Mouse (Mus musculus) kidney, postnatal 0 days (tissue): ENCODE data around the gene 1700025G04Rik. TPM values are rescaled to one million over a fixed set of nuclear protein-coding genes. Genes with fewer than 3 reads are reported as not detected.

Experiments used
- ATAC-seq: fragments of 200-750 bp; cut with Nextera tagmentation; replicated peaks from 2 replicates; pipeline ENCODE4 v1.8.0; 2017; ENCODE audit warnings: low read depth, moderate number of reproducible peaks, moderate TSS enrichment, moderate library complexity; ENCODE audit not compliant: low FRiP score
- DNase-seq: peaks from one replicate; pipeline ENCODE4 v3.0.0-alpha.2; 2016; ENCODE audit warnings: low spot score
- H3K27ac ChIP-seq: fragments of 300-500 bp; sonication (generic); 2 replicates; pipeline ENCODE4 v1.5.1; 2014; ENCODE audit warnings: mild to moderate bottlenecking
- H3K27me3 ChIP-seq: fragments of 300-500 bp; sonication (generic); 2 replicates; pipeline ENCODE4 v1.6.1; 2014; ENCODE audit warnings: low read length, mixed read lengths; ENCODE audit not compliant: insufficient read depth
- H3K36me3 ChIP-seq: fragments of 300-500 bp; sonication (generic); 2 replicates; pipeline ENCODE4 v1.6.1; 2014; ENCODE audit warnings: low read length, mixed read lengths; ENCODE audit not compliant: insufficient read depth
- H3K4me1 ChIP-seq: fragments of 300-500 bp; sonication (generic); replicated peaks from 2 replicates; pipeline ENCODE4 v1.6.1; 2014; ENCODE audit warnings: antibody characterized with exemption, low read length, mixed read lengths; ENCODE audit not compliant: insufficient read depth
- H3K4me2 ChIP-seq: fragments of 300-500 bp; sonication (generic); 2 replicates; pipeline ENCODE4 v1.6.1; 2014; ENCODE audit warnings: mild to moderate bottlenecking, low read length, moderate library complexity, mixed read lengths
- H3K4me3 ChIP-seq: fragments of 300-500 bp; sonication (generic); replicated peaks from 2 replicates; pipeline ENCODE4 v1.5.1; 2014; ENCODE audit warnings: low read depth, low read length
- H3K9ac ChIP-seq: fragments of 300-500 bp; sonication (generic); 2 replicates; pipeline ENCODE4 v1.6.1; 2014; ENCODE audit warnings: low read depth, low read length
- H3K9me3 ChIP-seq: fragments of 300-500 bp; sonication (generic); replicated peaks from 2 replicates; pipeline ENCODE4 v1.6.1; 2016; ENCODE audit warnings: low read length, inconsistent platforms, mixed read lengths
- CTCF ChIP-seq: IDR thresholded peaks from 2 replicates; pipeline ENCODE4 v1.5.1; 2016; ENCODE audit warnings: antibody characterized with exemption, low read depth, mild to moderate bottlenecking, moderate library complexity
- WGBS: fragments of 180-500 bp; shearing (Covaris S2); extraction: QIAGEN DNeasy Blood & Tissue Kit; methylation state at CpG from one replicate; pipeline ENCODE4 v1.1.7; 2014; 5-methylcytosine and 5-hydroxymethylcytosine counted together
- polyA plus RNA-seq: library from polyadenylated mRNA; unstranded; fragments of >200 nt; fragmentation: Nextera tagmentation; extraction: Ambion mirVana; gene quantifications from 2 replicates; pipeline ENCODE4 v1.2.1, GENCODE M21; 2015

1700025G04Rik gene
- polyA plus RNA-seq, 1 experiment from 2014 or later = 15.5 TPM

- WGBS = 76% methylated on average over 11 of the region's 11 CpGs
- H3K9ac ChIP-seq = no peak overlapping the region
- no peaks in the 10 kb centered on the region for H3K36me3 ChIP-seq
- H3K4me3 ChIP-seq = no peak overlapping the region
- H3K27me3 ChIP-seq = no peaks in the 10 kb centered on the region
- no peaks in the 10 kb centered on the region for H3K9me3 ChIP-seq
- no peak overlapping the region for H3K27ac ChIP-seq
- H3K4me2 ChIP-seq = no peak overlapping the region
- no peak for DNase-seq
- no peak for ATAC-seq
- H3K4me1 ChIP-seq = no peaks in the 10 kb centered on the region
- no peak for TF ChIP-seq CTCF
Observed at GRCm38 (mm10) chr1:152077171-152077715, 12.7 kb downstream of the 1700025G04Rik start.

DNA sequence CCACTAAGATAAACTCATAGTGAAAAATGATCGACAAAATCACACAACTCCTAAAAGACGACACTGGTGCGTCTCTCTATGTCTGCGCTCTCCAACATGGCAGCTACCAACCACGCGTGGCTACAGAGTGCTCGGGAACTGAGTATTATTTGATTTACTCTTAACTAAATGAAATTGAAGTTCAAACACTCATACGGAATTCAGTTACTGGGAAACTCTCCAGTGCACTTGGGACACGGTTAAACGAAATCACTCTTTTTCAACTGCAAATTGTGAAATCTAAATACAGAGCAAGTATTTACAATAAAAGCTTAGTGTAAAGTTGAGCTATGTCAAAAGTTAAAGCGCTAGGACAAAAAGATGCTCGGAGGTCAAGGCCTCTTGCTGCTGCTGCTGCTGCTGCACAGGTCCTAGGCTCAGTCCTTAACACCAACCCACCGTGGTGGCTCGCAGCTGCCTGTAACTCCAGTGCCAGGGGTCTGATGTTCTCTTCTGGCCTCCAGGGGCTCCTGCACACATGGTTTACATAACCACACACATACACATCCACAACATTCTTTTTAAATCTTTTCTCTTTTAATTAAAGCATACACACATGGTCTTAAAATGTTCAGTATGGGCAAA lies 13.6 kb downstream of the 1700025G04Rik start:
- H3K27me3 ChIP-seq = no peaks in the 10 kb centered on the region
- ATAC-seq (no peak), DNase-seq (no peak)
- 92% methylated on average over 14 of the region's 14 CpGs for whole genome bisulfite sequencing
- H3K9me3 ChIP-seq = no peaks in the 10 kb centered on the region
- H3K4me3 ChIP-seq = no peak overlapping the region
- H3K4me1 ChIP-seq = no peaks in the 10 kb centered on the region
- H3K9ac ChIP-seq = no peak overlapping the region
- no peak for TF ChIP-seq CTCF
- H3K27ac ChIP-seq = no peak overlapping the region
- no peaks in the 10 kb centered on the region for H3K36me3 ChIP-seq
- H3K4me2 ChIP-seq = no peak overlapping the region

DNA sequence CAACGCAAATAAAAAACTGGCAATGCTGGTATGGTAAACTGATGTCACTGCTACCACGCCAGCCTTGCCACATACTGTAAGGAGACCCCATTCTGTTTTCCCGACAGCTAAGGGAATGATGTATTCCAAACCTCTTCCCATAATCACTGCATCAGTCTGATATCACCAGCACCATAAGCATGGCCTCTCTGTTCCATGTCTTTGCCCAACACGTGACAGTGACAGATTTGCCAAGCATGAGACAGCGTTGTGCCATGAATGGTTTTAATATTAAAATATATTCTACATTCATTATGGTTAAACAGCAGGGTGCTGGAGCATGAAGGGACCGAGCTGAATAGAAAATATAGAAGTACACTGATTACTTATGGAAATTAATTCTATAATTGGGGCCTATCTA lies 14.2 kb downstream of the 1700025G04Rik start:
- Histone ChIP-seq H3K27me3 (no peaks in the 10 kb centered on the region), H3K4me1 (no peaks in the 10 kb centered on the region), H3K9ac (no peak overlapping the region), H3K9me3 (no peaks in the 10 kb centered on the region), H3K36me3 (no peaks in the 10 kb centered on the region), H3K4me2 (no peak overlapping the region), H3K4me3 (no peak overlapping the region), H3K27ac (no peak overlapping the region)
- ATAC-seq (no peak), DNase-seq (no peak)
- WGBS = 86% methylated on average over 6 of the region's 6 CpGs
- TF ChIP-seq CTCF = no peak

- 66% methylated on average over 4 of the region's 4 CpGs for WGBS
Observed at GRCm38 (mm10) chr1:152070441-152070840, 19.5 kb downstream of the 1700025G04Rik start.

DNA sequence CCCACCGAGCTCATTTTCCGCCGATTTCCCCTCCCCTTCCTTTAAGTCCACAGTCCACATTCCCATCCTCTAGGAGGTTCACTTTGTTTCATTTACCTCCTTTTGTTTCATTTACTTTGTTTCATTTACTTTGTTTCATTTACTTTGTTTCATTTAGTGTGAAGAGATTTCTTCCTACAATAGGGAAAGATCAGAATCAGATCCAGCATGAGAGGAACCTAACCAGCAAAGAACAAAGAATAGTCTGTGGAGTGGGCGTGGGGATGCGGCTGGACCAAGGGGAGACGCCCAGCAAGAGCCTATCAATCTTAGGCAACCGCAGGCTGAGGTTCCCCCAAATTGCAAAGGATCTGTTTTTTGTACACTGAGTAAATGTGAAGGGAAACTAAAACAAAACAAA lies 20.2 kb downstream of the 1700025G04Rik start:
- no peak for TF ChIP-seq CTCF
- Histone ChIP-seq H3K27ac (no peak overlapping the region), H3K27me3 (no peaks in the 10 kb centered on the region), H3K4me1 (no peaks in the 10 kb centered on the region), H3K9ac (no peak overlapping the region), H3K4me2 (no peak overlapping the region), H3K36me3 (no peaks in the 10 kb centered on the region), H3K9me3 (no peaks in the 10 kb centered on the region), H3K4me3 (no peak overlapping the region)
- ATAC-seq (no peak), DNase-seq (no peak)
- 92% methylated on average over 7 of the region's 7 CpGs for WGBS

More at GRCm38 (mm10) chr1:152070441-152070840, 19.5 kb downstream of the 1700025G04Rik start:
- Histone ChIP-seq H3K36me3 (no peaks in the 10 kb centered on the region), H3K4me1 (no peaks in the 10 kb centered on the region), H3K27ac (no peak overlapping the region), H3K4me2 (no peak overlapping the region), H3K9ac (no peak overlapping the region), H3K27me3 (no peaks in the 10 kb centered on the region), H3K4me3 (no peak overlapping the region), H3K9me3 (no peaks in the 10 kb centered on the region)
- ATAC-seq (no peak), DNase-seq (no peak)
- no peak for TF ChIP-seq CTCF

DNA sequence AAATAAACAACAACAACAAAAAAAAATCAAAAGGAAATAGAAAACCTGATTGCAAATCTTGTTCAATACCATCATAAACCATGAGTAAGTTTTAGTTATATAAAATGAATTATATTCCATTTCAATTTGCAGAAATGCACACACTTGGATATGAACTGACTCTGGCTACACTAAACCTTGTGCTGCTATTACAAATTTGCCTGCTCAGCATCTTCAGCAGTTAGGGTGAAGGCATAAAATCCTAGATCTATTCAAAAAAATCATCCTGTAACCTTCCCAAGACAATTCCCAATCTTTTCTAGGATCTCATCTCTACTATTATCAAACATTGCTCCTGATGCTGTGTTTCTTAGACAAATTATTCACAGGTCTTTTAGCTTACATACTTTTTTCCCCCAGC lies 22.0 kb downstream of the 1700025G04Rik start:
- Histone ChIP-seq H3K4me1 (no peaks in the 10 kb centered on the region), H3K9ac (no peak overlapping the region), H3K4me2 (no peak overlapping the region), H3K27ac (no peak overlapping the region), H3K9me3 (no peaks in the 10 kb centered on the region), H3K27me3 (no peaks in the 10 kb centered on the region), H3K4me3 (no peak overlapping the region), H3K36me3 (no peaks in the 10 kb centered on the region)
- no peak for TF ChIP-seq CTCF
- no peak for ATAC-seq
- DNase-seq = no peak

DNA sequence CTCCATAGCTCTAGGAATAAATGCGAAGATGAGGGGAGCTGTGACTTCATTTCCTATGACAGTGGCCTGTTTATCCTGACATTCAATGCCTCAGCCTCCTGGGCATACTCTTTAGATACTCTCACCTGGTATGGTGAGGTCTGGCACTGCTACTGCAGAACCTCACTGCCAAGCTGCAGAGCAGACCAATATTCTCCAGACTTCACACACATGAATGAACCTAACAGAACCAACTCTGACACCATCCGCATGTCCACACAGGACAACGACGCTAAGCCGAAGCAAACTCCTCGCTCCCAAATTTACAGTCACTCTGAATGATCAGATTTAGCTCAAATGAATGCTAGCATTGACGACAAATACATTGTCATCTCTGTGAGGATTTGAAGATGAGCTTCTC lies 24.4 kb downstream of the 1700025G04Rik start:
- ATAC-seq (no peak), DNase-seq (no peak)
- Histone ChIP-seq H3K9me3 (no peaks in the 10 kb centered on the region), H3K27ac (no peak overlapping the region), H3K9ac (no peak overlapping the region), H3K36me3 (no peaks in the 10 kb centered on the region), H3K4me2 (no peak overlapping the region), H3K27me3 (no peaks in the 10 kb centered on the region), H3K4me3 (no peak overlapping the region), H3K4me1 (no peaks in the 10 kb centered on the region)
- 98% methylated on average over 7 of the region's 7 CpGs for WGBS
- no peak for TF ChIP-seq CTCF
